Comparison of ENCODE assay signal across 9 mouse cellular contexts in the genomic region with DNA sequence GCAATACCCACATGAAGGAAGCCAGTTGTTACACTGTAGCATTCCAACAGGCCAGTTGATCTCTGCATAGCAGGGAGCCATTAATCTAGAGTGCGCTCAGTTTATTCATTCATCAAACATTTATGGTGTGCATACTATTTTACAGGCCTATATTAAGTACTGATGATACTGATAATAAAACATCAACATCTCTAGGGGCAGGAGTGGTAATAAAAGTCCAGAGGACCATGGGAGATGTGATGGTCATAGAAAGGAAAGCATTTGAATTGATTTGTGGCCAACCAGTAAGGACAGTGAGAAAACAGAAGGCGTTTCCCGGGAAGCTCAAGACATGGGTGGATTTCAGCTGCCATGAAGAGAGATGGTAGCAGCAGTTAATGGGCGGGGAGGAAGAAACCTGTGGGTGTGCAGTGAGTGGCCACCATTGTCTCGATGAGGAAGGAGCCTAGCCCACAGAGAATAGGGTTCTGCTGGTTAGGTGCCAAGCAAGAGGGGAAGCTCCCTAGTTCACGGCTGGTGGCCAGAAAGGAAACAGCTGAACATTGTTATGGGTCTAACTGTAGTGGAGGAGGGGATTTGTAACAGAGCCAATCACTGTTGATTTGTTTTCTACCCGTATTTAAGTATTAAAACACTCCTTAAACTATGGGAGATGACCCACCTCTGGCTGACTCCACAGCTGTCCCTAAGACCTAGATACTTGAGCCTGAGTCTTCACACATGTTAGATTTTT.
DNase-seq lines count a peak whose midpoint lies in the region; ATAC-seq and TF ChIP-seq lines count a peak whose summit lies in the region.
"Had no signal": no experiment of that assay in that cellular context is flagged by ENCODE, and none has a peak within 500 bp of the region (broad histone marks: within the 10 kb centered on the region; RNA-seq: fewer than 3 reads in every experiment).

No protein-coding gene starts in this region.

- no peaks in the 10 kb centered on the region for H3K27me3 ChIP-seq in heart, embryonic 12.5 days (replicated peaks)
- H3K27me3 ChIP-seq in intestine, embryonic 16.5 days (replicated peaks; ENCODE audit: control insufficient read depth, insufficient read depth, low read length) = no peaks in the 10 kb centered on the region
- no peaks in the 10 kb centered on the region for H3K27me3 ChIP-seq in lung, embryonic 16.5 days (ENCODE audit: control insufficient read depth, insufficient read depth, low read depth, low read length)
- no peaks in the 10 kb centered on the region for H3K27me3 ChIP-seq in stomach, embryonic 14.5 days (ENCODE audit: control insufficient read depth, insufficient read depth, low read length)
- no peaks in the 10 kb centered on the region for H3K27me3 ChIP-seq in hindbrain, embryonic 10.5 days (ENCODE audit: insufficient read depth, poor library complexity, severe bottlenecking)

- TF ChIP-seq POLR2A in bone marrow macrophage, adult 2 months (IDR thresholded peaks at IDR 0.05; ENCODE audit: borderline replicate concordance, low read depth, low read length) = no peak

- H3K4me1 ChIP-seq in heart, embryonic 12.5 days (replicated peaks) = peaks cover 39% of the 10 kb centered on the region
- peaks cover 34% of the 10 kb centered on the region for H3K4me1 ChIP-seq in bone marrow macrophage, adult 2 months (ENCODE audit: control insufficient read depth, insufficient read depth, low read length)
- H3K4me1 ChIP-seq in intestine, embryonic 16.5 days (ENCODE audit: control insufficient read depth, insufficient read depth, low read length) = peaks cover 30% of the 10 kb centered on the region
- H3K4me1 ChIP-seq in lung, embryonic 16.5 days (replicated peaks; ENCODE audit: control insufficient read depth, insufficient read depth, low read length) = peaks cover 53% of the 10 kb centered on the region
- peaks cover 14% of the 10 kb centered on the region; the same call in 1 of the 2 replicates for H3K4me1 ChIP-seq in stomach, embryonic 14.5 days (ENCODE audit: control insufficient read depth, insufficient read depth, low read length)
- 0 out of 2 replicates have a peak, but pooled peaks cover 3% of the 10 kb centered on the region for H3K4me1 ChIP-seq in hindbrain, embryonic 10.5 days (replicated peaks)

- no peaks in the 10 kb centered on the region for H3K9me3 ChIP-seq in heart, embryonic 12.5 days (replicated peaks)
- H3K9me3 ChIP-seq in intestine, embryonic 16.5 days (ENCODE audit: control insufficient read depth, low read length) = no peaks in the 10 kb centered on the region
- H3K9me3 ChIP-seq in lung, embryonic 16.5 days (ENCODE audit: control insufficient read depth, low read length) = no peaks in the 10 kb centered on the region
- H3K9me3 ChIP-seq in stomach, embryonic 14.5 days (ENCODE audit: control insufficient read depth, low read depth, low read length) = no peaks in the 10 kb centered on the region
- no peaks in the 10 kb centered on the region for H3K9me3 ChIP-seq in hindbrain, embryonic 10.5 days

- 74% methylated on average over 7 of the region's 7 CpGs for WGBS in heart, embryonic 12.5 days
- WGBS in intestine, embryonic 16.5 days = 45% methylated on average over 7 of the region's 7 CpGs
- WGBS in lung, embryonic 16.5 days = 49% methylated on average over 7 of the region's 7 CpGs
- WGBS in stomach, embryonic 14.5 days = 53% methylated on average over 7 of the region's 7 CpGs
- 86% methylated on average over 7 of the region's 7 CpGs for WGBS in hindbrain, embryonic 10.5 days

- no peak overlapping the region for H3K27ac ChIP-seq in heart, embryonic 12.5 days (ENCODE audit: poor library complexity, severe bottlenecking)
- peak overlapping the region; percentile 89 for H3K27ac ChIP-seq in bone marrow macrophage, adult 2 months (ENCODE audit: insufficient read depth, low read depth, low read length)
- peak overlapping the region; percentile 77 for H3K27ac ChIP-seq in intestine, embryonic 16.5 days (ENCODE audit: low read length)
- H3K27ac ChIP-seq in lung, embryonic 16.5 days (ENCODE audit: low read length) = peak overlapping the region; percentile 73
- peak overlapping the region; percentile 68; the same call in 1 of the 2 replicates for H3K27ac ChIP-seq in stomach, embryonic 14.5 days (ENCODE audit: low read length)
- H3K27ac ChIP-seq in hindbrain, embryonic 10.5 days = no peak overlapping the region

- no peaks in the 10 kb centered on the region for H3K36me3 ChIP-seq in heart, embryonic 12.5 days
- H3K36me3 ChIP-seq in intestine, embryonic 16.5 days (ENCODE audit: control insufficient read depth, insufficient read depth, low read length) = no peaks in the 10 kb centered on the region
- H3K36me3 ChIP-seq in lung, embryonic 16.5 days (ENCODE audit: control insufficient read depth, insufficient read depth, low read length) = no peaks in the 10 kb centered on the region
- H3K36me3 ChIP-seq in stomach, embryonic 14.5 days (ENCODE audit: control insufficient read depth, insufficient read depth, low read length) = no peaks in the 10 kb centered on the region
- 0 out of 2 replicates have a peak, but pooled peaks cover 8% of the 10 kb centered on the region for H3K36me3 ChIP-seq in hindbrain, embryonic 10.5 days

- no peak overlapping the region for H3K4me3 ChIP-seq in heart, embryonic 12.5 days
- H3K4me3 ChIP-seq in bone marrow macrophage, adult 2 months (ENCODE audit: insufficient read depth, low read length) = peak overlapping the region; percentile 15; the same call in 1 of the 2 replicates
- no peak overlapping the region for H3K4me3 ChIP-seq in intestine, embryonic 16.5 days (ENCODE audit: low read length)
- H3K4me3 ChIP-seq in lung, embryonic 16.5 days (ENCODE audit: low read length) = no peak overlapping the region
- H3K4me3 ChIP-seq in stomach, embryonic 14.5 days (ENCODE audit: low read depth, low read length) = no peak overlapping the region
- no peak overlapping the region for H3K4me3 ChIP-seq in hindbrain, embryonic 10.5 days
- H3K4me3 ChIP-seq: erythroblast, embryonic 14.5 days had no signal

- no peak for ATAC-seq in heart, embryonic 12.5 days (ENCODE audit: insufficient number of reproducible peaks, low FRiP score)
- ATAC-seq in intestine, embryonic 16.5 days = peak; percentile 70
- ATAC-seq in lung, embryonic 16.5 days (ENCODE audit: low read depth) = peak; percentile 83
- ATAC-seq in stomach, embryonic 14.5 days (ENCODE audit: insufficient number of reproducible peaks, insufficient read depth, low FRiP score, low read depth) = peak; percentile 61; the same call in 1 of the 2 replicates

- no peak overlapping the region for H3K9ac ChIP-seq in heart, embryonic 12.5 days
- no peak overlapping the region for H3K9ac ChIP-seq in intestine, embryonic 16.5 days (ENCODE audit: low read depth, low read length)
- H3K9ac ChIP-seq in lung, embryonic 16.5 days (ENCODE audit: low read length) = no peak overlapping the region
- H3K9ac ChIP-seq in stomach, embryonic 14.5 days (replicated peaks; ENCODE audit: low read depth, low read length) = no peak overlapping the region

- peak; percentile 78 to 92 for DNase-seq in heart, adult 18-20 months
- DNase-seq in hindbrain, embryonic 10.5 days (ENCODE audit: low spot score) = no peak
- DNase-seq in right cerebral cortex, postnatal 36 days (ENCODE audit: low spot score in 2 of 2) = no peak

- H3K4me2 ChIP-seq in heart, embryonic 12.5 days = no peak overlapping the region
- no peak overlapping the region for H3K4me2 ChIP-seq in intestine, embryonic 16.5 days (ENCODE audit: low read depth, low read length)
- H3K4me2 ChIP-seq in lung, embryonic 16.5 days (ENCODE audit: low read depth, low read length) = 0 out of 2 replicates have a peak overlapping the region, but pooled peaks have one; percentile 6
- H3K4me2 ChIP-seq in stomach, embryonic 14.5 days (replicated peaks; ENCODE audit: low read depth, low read length) = no peak overlapping the region

- no peak for TF ChIP-seq CTCF in bone marrow macrophage, adult 2 months (IDR thresholded peaks at IDR 0.05; ENCODE audit: low read depth, low read length)

Comparison
In these comparisons a context has a peak if more than half of its experiments do, and no peak if none do; other contexts are left out.
1. DNase-seq: peak in heart, adult 18-20 months (2 of 2); none in hindbrain, embryonic 10.5 days (single experiment) and right cerebral cortex, postnatal 36 days (0 of 2).
2. H3K27ac ChIP-seq: peak in bone marrow macrophage, adult 2 months (single experiment), intestine, embryonic 16.5 days (single experiment), lung, embryonic 16.5 days (single experiment) and stomach, embryonic 14.5 days (single experiment); none in heart, embryonic 12.5 days (single experiment) and hindbrain, embryonic 10.5 days (single experiment).